Mouse (Mus musculus) heart, postnatal 4 days (tissue): Measurements from ENCODE around the gene Fry. TPM values are rescaled to one million over a fixed set of nuclear protein-coding genes. Genes with fewer than 3 reads are reported as not detected.

ENCODE experiments used
- total RNA-seq, 2 experiments: library from RNA; stranded (reverse); gene quantifications; 2 replicates each; pipeline ENCODE4 v1.2.3; 2021

Gene Fry
- total RNA-seq, 2 experiments from 2014 or later, result 169 to 174 TPM

Other genes starting within 250 kb of the Fry start
- gene Rxfp2, start 100.0 kb upstream of the Fry start, total RNA-seq, result not detected